Mouse (Mus musculus) macrophage (primary cell): ENCODE results near the gene Gnb3. TPM values are rescaled to one million over a fixed set of nuclear protein-coding genes. Genes with fewer than 3 reads are reported as not detected.
A peak's percentile ranks its signal among the peaks of the same experiment; 100 is the strongest.
"Not testable (repeated sequence)": the region's sequence is repeated elsewhere in the genome, so short reads cannot be mapped to it uniquely, and the experiment has no call there.

Experiments
- H3K27ac ChIP-seq: fragments of 350-480 bp; formaldehyde crosslinking; 2 replicates; pipeline ENCODE4 v1.9.0; 2021
- H3K36me3 ChIP-seq: fragments of 350-480 bp; formaldehyde crosslinking; 2 replicates; pipeline ENCODE4 v1.9.0; 2021; ENCODE audit errors: inconsistent target
- H3K4me3 ChIP-seq: fragments of 350-480 bp; formaldehyde crosslinking; 2 replicates; pipeline ENCODE4 v1.9.0; 2021; ENCODE audit errors: inconsistent target
- H3K79me2 ChIP-seq: fragments of 350-480 bp; formaldehyde crosslinking; 2 replicates; pipeline ENCODE4 v1.9.0; 2021; ENCODE audit errors: inconsistent target
- WGBS: methylation state at CpG from one replicate; pipeline ENCODE4 v1.1.7; 2026; ENCODE audit warnings: inconsistent platforms; ENCODE audit not compliant: missing documents; 5-methylcytosine and 5-hydroxymethylcytosine counted together
- polyA plus RNA-seq: library from polyadenylated mRNA; stranded (reverse); fragments of 250-400 nt; gene quantifications from 3 replicates; pipeline ENCODE4 v1.2.4, GENCODE M21; 2018; ENCODE audit warnings: inconsistent platforms

The Gnb3 gene
- polyA plus RNA-seq, 1 experiment from 2014 or later: not detected

DNA sequence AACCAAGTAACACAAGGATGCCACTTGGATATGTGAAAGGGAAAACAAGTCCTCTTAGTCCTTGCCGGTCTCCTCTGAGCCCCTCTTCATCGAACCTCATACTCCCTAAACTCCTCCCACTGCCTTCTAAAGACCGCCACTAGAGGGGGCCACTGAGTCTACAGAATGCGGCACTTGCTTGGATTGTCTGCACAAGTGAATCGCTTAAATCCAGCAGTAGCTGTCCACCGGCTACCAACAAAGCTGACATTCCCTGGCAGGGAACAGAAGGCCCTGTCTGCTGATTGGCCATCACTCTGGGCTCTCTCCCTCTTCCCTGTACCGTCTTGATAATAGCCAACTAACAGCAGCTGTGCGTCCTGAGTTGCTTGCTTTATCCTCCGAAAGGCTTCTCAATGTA is 7.2 kb upstream of the Gnb3 start:
- WGBS: 20% methylated on average over 9 of the region's 9 CpGs
- H3K36me3 ChIP-seq: peaks cover 5% of the 10 kb centered on the region; the same call in 1 of the 2 replicates
- no peak overlapping the region for H3K4me3 ChIP-seq
- H3K27ac ChIP-seq: no peak overlapping the region
- H3K79me2 ChIP-seq: no peaks in the 10 kb centered on the region

DNA sequence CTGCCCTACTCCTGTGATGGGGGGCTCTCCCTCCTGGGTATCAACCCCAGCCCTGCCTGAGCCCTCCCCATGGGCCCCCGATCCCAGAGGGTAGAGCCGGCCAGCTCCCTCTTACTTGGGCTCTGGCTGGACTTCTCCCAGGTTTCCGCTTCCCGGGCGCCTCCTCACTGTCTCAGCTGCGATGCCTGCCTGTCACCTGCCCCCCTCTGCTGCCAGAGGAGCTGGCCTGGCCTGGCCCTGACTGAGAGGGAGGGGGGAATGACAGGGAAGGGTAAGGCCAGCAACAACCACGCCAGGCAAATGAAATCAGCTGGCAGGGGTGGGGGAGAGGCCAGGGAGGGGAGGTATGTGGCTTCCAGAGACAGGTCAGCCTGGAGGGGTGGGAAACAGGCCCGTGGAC is 270 bp downstream of the Gnb3 start:
- WGBS: 49% methylated on average over 6 of the region's 8 CpGs
- Histone ChIP-seq H3K79me2 (no peaks in the 10 kb centered on the region), H3K27ac (no peak overlapping the region), H3K36me3 (no peaks in the 10 kb centered on the region; the same call in 1 of the 2 replicates), H3K4me3 (no peak overlapping the region)

DNA sequence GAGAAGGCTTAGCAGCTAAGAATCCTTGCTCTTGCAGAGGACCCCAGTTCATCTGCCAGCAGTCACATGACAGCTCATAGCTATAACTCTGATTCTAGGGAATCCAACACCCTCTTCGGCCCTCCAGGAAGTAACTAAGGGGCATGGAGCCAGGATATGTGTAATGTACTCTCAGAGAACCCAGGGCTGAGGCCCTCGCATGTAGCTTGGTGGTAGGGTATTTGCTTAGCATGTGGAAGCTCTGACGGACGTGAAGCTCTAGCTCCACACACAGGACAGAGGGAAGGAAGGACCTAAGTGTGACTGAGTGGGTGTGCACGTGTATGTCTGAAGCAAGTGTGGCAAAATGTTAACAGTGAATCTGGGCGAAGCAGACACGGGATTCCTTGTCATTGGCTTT is 3.7 kb downstream of the Gnb3 start:
- H3K4me3 ChIP-seq: no peak overlapping the region
- H3K79me2 ChIP-seq: peaks cover 15% of the 10 kb centered on the region
- no peak overlapping the region for H3K27ac ChIP-seq
- 91% methylated on average over 7 of the region's 7 CpGs for WGBS
- no peaks in the 10 kb centered on the region for H3K36me3 ChIP-seq

DNA sequence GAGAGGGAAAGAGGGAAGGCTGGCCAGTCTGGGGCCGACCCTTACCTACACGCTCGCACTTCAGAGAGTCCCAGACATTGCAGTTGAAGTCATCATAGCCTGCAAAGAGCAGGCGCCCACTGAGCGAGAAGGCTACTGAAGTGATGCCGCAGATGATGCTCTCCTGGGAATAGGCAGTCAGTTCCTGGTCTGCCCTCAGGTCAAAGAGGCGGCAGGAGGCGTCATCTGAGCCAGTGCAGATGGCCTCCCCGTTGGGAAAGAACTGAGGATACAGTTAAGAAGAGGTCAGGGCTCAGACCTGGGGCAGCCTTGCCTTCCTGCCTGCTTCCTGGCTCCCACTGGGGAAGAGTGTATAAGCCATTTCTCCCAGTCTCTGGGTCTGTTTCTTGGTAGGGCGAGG is 4.5 kb downstream of the Gnb3 start:
- Histone ChIP-seq H3K4me3 (no peak overlapping the region), H3K79me2 (peaks cover 24% of the 10 kb centered on the region), H3K36me3 (no peaks in the 10 kb centered on the region), H3K27ac (peak overlapping the region; percentile 96)
- 94% methylated on average over 10 of the region's 10 CpGs for WGBS

DNA sequence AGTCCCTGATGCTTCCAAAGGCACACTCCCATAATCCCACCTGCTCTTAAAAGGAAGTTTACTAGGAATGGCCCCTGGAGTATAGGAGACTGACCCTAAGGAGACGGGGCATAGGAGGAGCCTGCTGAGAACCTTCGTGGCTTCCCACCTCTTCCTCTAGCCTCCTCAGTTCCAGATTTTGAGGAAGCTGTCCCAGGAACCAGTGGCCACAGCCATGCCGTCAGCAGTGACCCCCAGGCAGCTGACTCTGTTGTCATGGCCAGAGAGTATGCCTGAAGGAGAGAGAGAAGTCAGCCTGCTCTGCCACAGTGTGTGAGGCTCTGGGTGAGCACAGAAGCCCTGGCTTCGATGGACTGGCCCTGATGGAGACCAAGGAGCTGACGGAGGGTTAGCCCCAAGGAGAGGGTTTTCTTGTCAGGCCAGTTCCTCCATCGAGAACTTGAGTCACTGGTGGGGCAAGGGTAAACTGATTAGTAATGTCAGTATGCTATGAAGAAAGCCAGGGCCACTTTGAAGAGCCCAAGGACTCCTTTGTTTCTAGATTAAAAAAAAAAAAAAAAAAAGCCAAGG is 5.5 kb downstream of the Gnb3 start:
- peaks cover 29% of the 10 kb centered on the region for H3K79me2 ChIP-seq
- H3K27ac ChIP-seq: peak overlapping the region; percentile 96
- H3K4me3 ChIP-seq: no peak overlapping the region
- WGBS: 18% methylated on average over 4 of the region's 6 CpGs
- no peaks in the 10 kb centered on the region for H3K36me3 ChIP-seq

DNA sequence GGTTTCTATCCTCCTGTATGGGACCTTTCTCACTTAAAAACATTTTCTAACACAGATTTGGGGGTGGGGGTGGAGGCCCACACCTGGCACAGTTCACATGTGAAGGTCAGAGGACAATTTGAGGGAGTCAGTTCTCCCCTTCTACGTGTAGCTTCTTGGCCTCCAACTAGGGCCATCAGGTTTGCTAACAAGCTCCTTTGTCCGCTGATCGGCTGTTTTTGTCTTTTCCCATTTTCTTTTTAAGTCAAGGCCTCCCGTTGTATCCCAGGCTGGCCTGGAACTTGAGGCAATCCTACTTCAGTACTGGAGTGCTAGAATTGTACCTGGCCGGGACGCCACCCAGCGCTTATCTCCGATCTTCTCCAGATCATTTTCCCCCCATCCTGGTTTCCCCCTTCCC is 8.4 kb downstream of the Gnb3 start:
- Histone ChIP-seq H3K4me3 (no peak overlapping the region), H3K79me2 (peaks cover 48% of the 10 kb centered on the region), H3K36me3 (peaks cover 2% of the 10 kb centered on the region; the same call in 1 of the 2 replicates), H3K27ac (no peak overlapping the region)
- WGBS: 96% methylated on average over 8 of the region's 8 CpGs

DNA sequence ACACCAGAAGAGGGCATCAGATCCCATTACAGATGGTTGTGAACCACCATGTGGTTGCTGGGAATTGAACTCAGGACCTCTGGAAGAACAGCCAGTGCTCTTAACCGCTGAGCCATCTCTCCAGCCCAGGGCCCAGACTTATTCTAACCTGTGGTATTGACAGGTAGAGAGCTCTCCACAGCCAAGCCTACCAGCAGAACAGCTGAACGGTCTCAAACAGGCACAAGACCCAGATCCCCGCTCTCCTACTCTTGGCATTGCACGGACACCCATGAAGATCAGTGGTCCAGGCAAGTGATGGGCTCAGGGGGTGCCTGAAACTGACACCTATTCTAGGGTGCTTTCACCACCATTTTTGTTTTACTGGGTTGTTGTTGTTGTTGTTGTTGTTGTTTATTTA is 8.9 kb downstream of the Gnb3 start:
- 94% methylated on average over 4 of the region's 4 CpGs for WGBS
- peak overlapping the region; percentile 97 for H3K4me3 ChIP-seq
- not testable (repeated sequence) for H3K36me3 ChIP-seq
- 0 out of 2 replicates have a peak overlapping the region, but pooled peaks have one; percentile 87 for H3K27ac ChIP-seq
- H3K79me2 ChIP-seq: peaks cover 53% of the 10 kb centered on the region

DNA sequence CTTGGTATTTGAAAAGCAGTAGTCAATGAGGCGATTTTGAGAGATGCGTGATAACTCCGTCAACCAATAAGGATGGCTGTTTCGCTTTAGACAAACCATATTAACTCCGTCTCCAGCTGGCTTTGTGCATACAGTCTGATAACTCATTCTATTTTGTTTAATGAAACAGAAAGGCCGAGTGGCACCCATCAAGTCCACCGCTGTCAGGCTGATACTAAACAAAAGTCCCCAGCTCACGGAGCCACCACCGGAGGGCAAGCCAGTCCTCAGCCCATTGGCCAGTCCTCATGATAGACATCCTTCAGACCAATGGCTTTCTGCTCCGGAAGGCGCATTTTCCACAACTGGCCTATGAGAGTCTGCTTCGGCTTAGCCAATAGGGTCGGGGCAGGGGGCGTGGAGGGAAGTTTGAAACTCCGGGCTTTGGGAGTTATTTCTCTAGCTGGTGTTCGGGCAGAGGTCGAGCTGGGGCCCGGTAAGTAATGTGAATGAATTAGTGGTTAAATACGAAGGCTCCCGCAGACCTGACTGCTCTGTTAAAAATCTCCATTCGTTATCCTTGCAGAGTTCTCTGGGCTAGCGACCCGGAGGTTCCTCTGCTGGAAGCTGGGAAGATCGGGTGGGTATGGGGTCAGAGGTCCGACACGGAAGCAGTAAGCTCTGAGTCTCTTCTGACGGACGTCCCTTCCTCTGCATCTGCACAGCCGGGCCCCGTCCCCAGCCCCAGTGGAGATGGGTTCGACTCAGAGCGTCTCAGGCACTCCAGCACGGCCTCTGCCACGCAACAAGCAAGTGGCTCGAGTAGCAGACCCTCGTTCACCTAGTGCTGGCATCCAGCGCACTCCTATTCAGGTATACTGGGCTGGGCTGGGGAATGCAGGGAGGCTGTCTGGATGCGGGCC is 10.0 kb downstream of the Gnb3 start:
- H3K27ac ChIP-seq: peak overlapping the region; percentile 87
- peaks cover 18% of the 10 kb centered on the region for H3K36me3 ChIP-seq
- under 1% methylated on average over 38 of the region's 38 CpGs for WGBS
- H3K79me2 ChIP-seq: peaks cover 61% of the 10 kb centered on the region
- H3K4me3 ChIP-seq: peak overlapping the region; percentile 97

DNA sequence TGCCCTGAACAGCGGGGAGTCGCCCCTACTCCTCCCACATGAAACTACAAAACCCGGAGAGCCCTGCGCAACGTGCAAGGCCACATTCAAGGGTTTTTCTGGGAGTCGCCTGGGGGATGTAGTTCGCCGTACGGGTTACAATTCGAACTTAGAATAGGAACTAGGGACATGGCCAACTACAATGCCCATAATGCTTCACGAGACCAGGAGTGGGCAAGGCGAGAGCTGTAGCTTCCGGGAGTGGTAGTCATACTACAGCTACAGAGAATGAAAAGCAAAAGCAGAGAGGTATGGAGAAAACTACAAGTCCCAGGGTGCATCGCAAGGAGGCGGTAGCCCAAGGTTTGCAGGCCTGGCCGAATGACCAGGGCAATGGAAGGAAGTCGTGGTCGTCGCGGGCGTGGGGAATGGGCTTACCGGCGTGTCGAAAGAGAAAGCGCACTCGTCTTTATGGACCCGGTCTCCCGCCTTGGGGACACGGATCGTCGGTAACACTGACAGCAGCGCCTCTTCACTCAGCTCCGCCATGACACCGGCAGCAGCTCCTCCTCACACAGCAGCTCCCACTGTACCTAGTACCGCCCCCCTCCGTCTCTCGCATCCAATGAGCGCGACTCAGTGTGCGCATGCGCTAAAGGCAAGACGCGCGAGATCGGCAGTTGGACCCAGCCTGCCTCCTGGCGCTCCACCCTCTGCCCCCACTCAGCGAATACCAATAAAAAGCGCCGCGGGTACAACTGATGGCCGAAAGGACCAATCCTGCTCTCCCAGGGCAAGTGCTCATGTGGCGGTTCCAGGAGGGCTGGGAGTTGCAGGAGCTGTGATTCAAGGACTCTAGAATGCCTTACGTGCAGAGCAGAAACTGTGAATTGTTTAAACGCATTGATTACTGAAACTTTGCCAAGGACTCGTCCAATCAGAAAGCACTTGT is 10.9 kb downstream of the Gnb3 start, which contains the start of the genes Usp5 and Cdca3:
TSS of gene Usp5 (minus strand) at position 617 of the 931 bp plus-strand sequence.
TSS of gene Cdca3 (plus strand) at position 680 of the 931 bp plus-strand sequence.
- Histone ChIP-seq H3K4me3 (peak within 1 kb of the TSS; percentile 97), H3K36me3 (peaks cover 27% of the 10 kb centered on the region), H3K27ac (peak within 1 kb of the TSS; percentile 87), H3K79me2 (peaks cover 61% of the 10 kb centered on the region)
- under 1% methylated on average over 55 of the region's 55 CpGs for WGBS

DNA sequence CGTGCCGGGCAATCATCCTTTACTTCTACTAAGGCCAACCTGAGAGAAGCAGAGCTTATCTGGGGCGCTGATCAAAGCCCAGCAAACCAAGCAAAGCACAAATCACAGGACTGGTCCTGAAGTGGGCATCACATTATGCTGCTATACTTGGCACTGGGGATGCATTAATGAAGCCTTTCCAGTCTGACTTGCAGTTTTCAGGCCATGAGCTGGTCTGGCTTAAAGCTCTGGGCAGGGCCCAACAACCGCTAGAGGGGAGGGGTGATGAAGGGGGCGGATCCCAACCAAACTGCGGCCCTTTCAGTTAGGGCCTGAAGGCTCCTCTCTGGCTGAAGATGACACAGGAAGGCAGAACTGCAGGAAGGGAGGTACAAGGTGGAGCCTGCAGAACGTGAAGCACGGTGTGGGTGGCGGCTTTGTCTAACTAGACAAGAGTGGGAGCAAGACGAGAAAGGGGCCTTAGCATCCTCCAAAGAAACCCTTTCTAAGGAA is 11.9 kb downstream of the Gnb3 start:
- Histone ChIP-seq H3K79me2 (peaks cover 61% of the 10 kb centered on the region), H3K4me3 (peak overlapping the region; percentile 97), H3K36me3 (peaks cover 37% of the 10 kb centered on the region), H3K27ac (peak overlapping the region; percentile 87)
- 21% methylated on average over 10 of the region's 10 CpGs for WGBS

DNA sequence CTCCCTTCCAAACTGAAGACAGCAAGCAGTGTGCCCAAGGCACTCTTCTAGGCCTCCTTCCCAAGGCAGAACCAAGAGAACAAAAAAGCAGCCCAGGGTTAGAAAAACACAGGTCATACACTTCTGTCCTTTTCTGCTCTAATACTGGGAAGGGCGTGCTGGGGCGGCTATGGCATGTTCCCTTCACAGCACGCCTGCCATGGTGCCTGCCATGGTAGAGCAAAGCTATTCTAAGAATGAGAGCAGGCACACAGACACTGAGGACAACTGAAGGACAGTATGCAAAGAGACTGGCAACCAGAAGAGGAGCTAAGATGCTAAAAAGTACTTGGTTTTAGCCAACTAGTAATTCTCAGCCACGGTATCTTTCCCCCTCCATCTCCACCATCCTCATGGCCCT is 18.0 kb downstream of the Gnb3 start:
- Histone ChIP-seq H3K27ac (no peak overlapping the region), H3K79me2 (peaks cover 17% of the 10 kb centered on the region), H3K36me3 (peaks cover 80% of the 10 kb centered on the region), H3K4me3 (no peak overlapping the region)
- 98% methylated on average over 4 of the region's 4 CpGs for WGBS

DNA sequence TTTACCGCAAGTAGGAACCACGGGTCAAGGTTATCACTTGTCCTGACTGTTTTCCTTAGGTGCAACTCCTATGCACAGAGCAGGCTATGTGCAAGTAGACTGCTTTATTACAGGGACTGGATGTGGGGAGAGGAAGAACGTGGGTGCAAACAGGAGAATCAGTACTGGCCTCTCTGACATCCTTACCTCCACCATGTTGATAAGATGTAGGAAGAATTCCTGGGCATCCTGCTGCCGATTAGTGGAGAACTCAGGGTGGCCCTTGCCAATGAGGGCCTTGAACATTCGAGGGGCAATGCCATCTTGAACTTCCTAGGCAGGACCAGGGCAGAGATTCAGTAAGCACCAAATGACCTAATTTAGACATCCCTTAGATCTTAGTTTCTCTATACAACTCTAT is 19.2 kb downstream of the Gnb3 start:
- H3K4me3 ChIP-seq: no peak overlapping the region

DNA sequence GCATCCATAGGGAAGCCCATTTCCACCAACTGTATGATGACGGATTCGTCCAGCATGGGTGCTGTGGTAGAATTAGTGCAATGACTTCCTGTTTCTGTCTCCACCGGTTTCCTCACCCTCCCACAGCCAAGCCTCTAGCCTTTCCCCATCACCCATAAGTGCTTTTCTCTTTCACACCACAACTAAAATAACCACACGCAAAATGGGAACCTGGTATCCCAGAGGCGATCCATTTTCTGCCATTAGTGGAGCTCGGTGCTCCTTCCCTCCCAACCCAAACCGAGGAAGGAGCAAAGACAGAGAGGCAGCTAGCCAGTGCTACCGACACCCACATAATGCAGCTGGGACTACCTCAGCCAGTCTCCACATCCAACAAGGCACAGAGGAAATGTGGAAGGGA is 22.1 kb downstream of the Gnb3 start:
- peaks cover 10% of the 10 kb centered on the region for H3K79me2 ChIP-seq
- peaks cover 59% of the 10 kb centered on the region for H3K36me3 ChIP-seq
- no peak overlapping the region for H3K4me3 ChIP-seq
- 11% methylated on average over 8 of the region's 8 CpGs for WGBS
- peak overlapping the region; percentile 46 for H3K27ac ChIP-seq

More for the DNA sequence above, 19.2 kb downstream of the Gnb3 start:
- Histone ChIP-seq H3K27ac (no peak overlapping the region), H3K79me2 (peaks cover 6% of the 10 kb centered on the region), H3K36me3 (peaks cover 81% of the 10 kb centered on the region)
- 97% methylated on average over 5 of the region's 5 CpGs for WGBS

DNA sequence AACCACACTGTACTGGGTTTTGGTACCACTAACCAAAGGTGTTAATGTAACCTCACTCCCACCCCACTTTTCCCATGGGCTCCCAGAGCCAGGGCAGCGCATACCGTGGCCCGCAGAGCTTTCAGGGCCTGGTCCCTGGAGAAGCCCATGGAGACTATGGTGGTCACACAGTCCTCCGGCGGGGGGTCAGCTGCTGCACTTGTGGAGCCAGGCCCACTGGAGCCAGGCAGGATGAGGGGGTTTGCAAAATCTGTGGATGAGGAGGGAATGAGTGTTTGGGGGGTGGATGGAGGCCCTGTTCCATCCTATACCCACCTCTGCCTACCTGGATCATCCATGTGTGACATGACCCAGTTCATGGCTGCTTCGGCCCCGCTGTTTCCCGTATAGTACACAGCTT is 22.5 kb downstream of the Gnb3 start:
- WGBS: 67% methylated on average over 8 of the region's 8 CpGs
- H3K27ac ChIP-seq: peak overlapping the region; percentile 32
- H3K79me2 ChIP-seq: peaks cover 14% of the 10 kb centered on the region
- H3K36me3 ChIP-seq: peaks cover 55% of the 10 kb centered on the region
- H3K4me3 ChIP-seq: no peak overlapping the region
